Mouse (Mus musculus): ENCODE measurements at regions not wholly inside any gene's neighbourhood (a gene's known extent, or its start where the extent isn't known, plus 50 kb on each side); places are given as distances from the start of the nearest gene placed in this dataset.

- no peak for DNase-seq
Observed at GRCm38 (mm10) chr10:54448352-54449043, 372.1 kb upstream of the Man1a start.

- DNase-seq = no peak
Observed at GRCm38 (mm10) chr10:54403223-54403926, 327.0 kb upstream of the Man1a start.

GRCm38 (mm10) chr10:54383751-54384150 lies 307.3 kb upstream of the Man1a start:
- DNase-seq = no peak

GRCm38 (mm10) chr10:54381530-54381929 lies 305.1 kb upstream of the Man1a start:
- DNase-seq = no peak

- DNase-seq = no peak
Observed at GRCm38 (mm10) chr10:54369158-54369557, 292.7 kb upstream of the Man1a start.

GRCm38 (mm10) chr10:54365315-54365714 lies 288.9 kb upstream of the Man1a start:
- peak; percentile 84 for DNase-seq

- peak in 1 of 2 experiments; percentile 2 for DNase-seq
Observed at GRCm38 (mm10) chr10:54337234-54337633, 260.8 kb upstream of the Man1a start.

Data from cerebellum, postnatal 14 days (tissue).